Mouse (Mus musculus) intestine, postnatal 0 days (tissue): ENCODE results near the gene Zfp600. TPM values are rescaled to one million over a fixed set of nuclear protein-coding genes. Genes with fewer than 3 reads are reported as not detected.
A peak's percentile ranks its signal among the peaks of the same experiment; 100 is the strongest.
"Not testable (repeated sequence)": the region's sequence is repeated elsewhere in the genome, so short reads cannot be mapped to it uniquely, and the experiment has no call there.

Source experiments
- ATAC-seq: fragments of 200-750 bp; cut with Nextera tagmentation; 2 replicates; pipeline ENCODE4 v1.8.0; 2017; ENCODE audit warnings: mild to moderate bottlenecking, moderate TSS enrichment, moderate library complexity
- H3K27ac ChIP-seq: fragments of 300-500 bp; sonication (generic); 2 replicates; pipeline ENCODE4 v1.5.1; 2014; ENCODE audit warnings: mild to moderate bottlenecking, low read depth, low read length, moderate library complexity
- H3K27me3 ChIP-seq: fragments of 300-500 bp; sonication (generic); replicated peaks from 2 replicates; pipeline ENCODE4 v1.6.1; 2014; ENCODE audit warnings: low read length, mixed read lengths; ENCODE audit not compliant: control insufficient read depth, insufficient read depth
- H3K36me3 ChIP-seq: fragments of 300-500 bp; sonication (generic); 2 replicates; pipeline ENCODE4 v1.6.1; 2014; ENCODE audit warnings: mild to moderate bottlenecking, moderate library complexity; ENCODE audit not compliant: control insufficient read depth, insufficient read depth
- H3K4me1 ChIP-seq: fragments of 300-500 bp; sonication (generic); replicated peaks from 2 replicates; pipeline ENCODE4 v1.6.1; 2014; ENCODE audit warnings: antibody characterized with exemption, low read length, mixed read lengths; ENCODE audit not compliant: control insufficient read depth, insufficient read depth
- H3K4me2 ChIP-seq: fragments of 300-500 bp; sonication (generic); replicated peaks from 2 replicates; pipeline ENCODE4 v1.6.1; 2014; ENCODE audit warnings: low read depth, mild to moderate bottlenecking, moderate library complexity
- H3K4me3 ChIP-seq: fragments of 300-500 bp; sonication (generic); 2 replicates; pipeline ENCODE4 v1.5.1; 2014; ENCODE audit warnings: low read depth, low read length
- H3K9ac ChIP-seq: fragments of 300-500 bp; sonication (generic); 2 replicates; pipeline ENCODE4 v1.6.1; 2014; ENCODE audit warnings: mild to moderate bottlenecking, low read depth, low read length
- H3K9me3 ChIP-seq: fragments of 300-500 bp; sonication (generic); 2 replicates; pipeline ENCODE4 v1.6.1; 2016; ENCODE audit warnings: mixed run types; ENCODE audit not compliant: control insufficient read depth
- WGBS: fragments of 180-500 bp; shearing (Covaris S2); extraction: QIAGEN DNeasy Blood & Tissue Kit; methylation state at CpG from one replicate; pipeline ENCODE4 v1.1.7; 2014; 5-methylcytosine and 5-hydroxymethylcytosine counted together
- polyA plus RNA-seq: library from polyadenylated mRNA; unstranded; fragments of >200 nt; fragmentation: Nextera tagmentation; extraction: Ambion mirVana; gene quantifications from 2 replicates; pipeline ENCODE4 v1.2.1, GENCODE M21; 2015

Zfp600 gene
- polyA plus RNA-seq: not detected in 2 replicates

DNA sequence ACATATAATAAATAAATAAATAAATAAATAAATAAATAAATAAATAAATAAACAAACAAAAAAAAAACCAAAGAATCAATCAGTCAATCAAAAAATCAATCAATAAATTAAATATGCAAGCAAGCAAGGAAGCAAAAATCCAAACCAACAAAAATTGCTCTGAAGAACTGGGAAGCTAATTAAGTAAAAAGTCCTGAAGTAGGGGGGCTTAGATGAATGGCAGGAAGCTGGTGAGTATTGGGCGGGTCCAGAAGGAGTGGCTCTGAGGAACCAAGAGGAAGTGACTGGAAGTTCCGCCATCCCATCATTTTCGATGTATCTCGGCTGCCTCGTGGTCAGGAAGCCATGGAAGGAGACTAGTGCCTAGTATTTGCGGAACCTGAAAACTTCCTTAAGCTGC is at the start of gene Zfp600:
TSS of gene Zfp600 (plus strand) at position 301 of the 400 bp plus-strand sequence.
- not testable (repeated sequence) for H3K27me3 ChIP-seq, H3K4me3 ChIP-seq, ATAC-seq, H3K4me1 ChIP-seq, H3K9ac ChIP-seq, H3K27ac ChIP-seq, H3K4me2 ChIP-seq, H3K36me3 ChIP-seq, H3K9me3 ChIP-seq
- no CpG with 5 or more reads among the region's 6 CpGs for WGBS

DNA sequence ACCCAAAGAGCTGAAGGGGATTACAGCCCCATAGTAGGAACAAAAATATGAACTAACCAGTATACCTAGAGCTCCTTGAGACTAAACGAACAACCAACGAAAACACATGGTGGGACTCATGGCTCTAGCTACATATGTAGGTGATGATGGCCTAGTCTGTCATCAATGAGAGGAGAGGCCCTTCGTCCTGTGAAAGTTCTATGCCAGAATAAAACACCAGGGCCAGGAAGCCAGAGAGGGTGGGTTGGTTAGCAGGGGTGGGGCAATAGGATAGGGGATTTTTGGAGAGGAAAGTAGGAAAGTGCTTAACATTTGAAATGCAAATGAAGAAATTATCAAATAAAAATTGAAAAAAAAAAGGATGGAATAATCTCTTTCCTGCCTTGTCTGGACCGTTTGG is 6.3 kb downstream of the Zfp600 start:
- H3K27ac ChIP-seq, H3K4me2 ChIP-seq, H3K36me3 ChIP-seq, H3K27me3 ChIP-seq, H3K9me3 ChIP-seq, H3K4me1 ChIP-seq, H3K4me3 ChIP-seq, H3K9ac ChIP-seq, ATAC-seq: not testable (repeated sequence)
- 86% methylated on average over 2 of the region's 4 CpGs for WGBS

DNA sequence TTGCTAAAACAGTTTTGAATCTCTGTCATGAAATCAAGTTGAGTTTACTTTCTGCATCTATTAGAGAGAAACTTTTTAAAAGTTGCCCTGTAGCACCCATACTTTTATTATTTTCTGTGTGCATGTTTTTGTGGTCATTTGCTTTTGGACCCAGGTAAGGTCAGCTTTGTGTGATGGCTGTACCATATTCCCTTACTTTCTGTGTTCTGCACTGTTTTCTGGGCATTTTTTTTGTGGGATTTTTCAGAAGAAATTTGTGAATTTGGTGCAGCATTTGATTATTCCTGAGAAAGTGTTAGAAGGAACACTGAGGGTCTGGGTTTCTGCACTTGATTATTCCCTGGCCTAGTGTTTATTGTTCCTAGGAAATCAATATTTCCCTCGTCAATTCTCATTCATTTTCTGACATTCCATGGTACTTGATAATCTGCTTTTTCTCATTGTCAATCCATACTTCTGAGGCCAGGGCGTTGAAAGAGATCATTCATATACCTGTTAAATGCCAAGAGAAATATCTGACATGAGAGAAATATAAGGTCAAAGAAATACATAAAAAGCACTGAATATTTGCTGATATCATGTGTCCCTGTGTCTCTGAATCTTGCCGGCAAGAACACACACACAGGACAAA is 10.7 kb downstream of the Zfp600 start:
- ATAC-seq: peak; percentile 26; the same call in 1 of the 2 replicates
- H3K4me2 ChIP-seq, H3K9ac ChIP-seq, H3K4me1 ChIP-seq, H3K36me3 ChIP-seq, H3K4me3 ChIP-seq, H3K27ac ChIP-seq, H3K27me3 ChIP-seq: not testable (repeated sequence)
- peaks cover 11% of the 10 kb centered on the region for H3K9me3 ChIP-seq
- whole genome bisulfite sequencing: 77% methylated on average over 3 of the region's 3 CpGs

DNA sequence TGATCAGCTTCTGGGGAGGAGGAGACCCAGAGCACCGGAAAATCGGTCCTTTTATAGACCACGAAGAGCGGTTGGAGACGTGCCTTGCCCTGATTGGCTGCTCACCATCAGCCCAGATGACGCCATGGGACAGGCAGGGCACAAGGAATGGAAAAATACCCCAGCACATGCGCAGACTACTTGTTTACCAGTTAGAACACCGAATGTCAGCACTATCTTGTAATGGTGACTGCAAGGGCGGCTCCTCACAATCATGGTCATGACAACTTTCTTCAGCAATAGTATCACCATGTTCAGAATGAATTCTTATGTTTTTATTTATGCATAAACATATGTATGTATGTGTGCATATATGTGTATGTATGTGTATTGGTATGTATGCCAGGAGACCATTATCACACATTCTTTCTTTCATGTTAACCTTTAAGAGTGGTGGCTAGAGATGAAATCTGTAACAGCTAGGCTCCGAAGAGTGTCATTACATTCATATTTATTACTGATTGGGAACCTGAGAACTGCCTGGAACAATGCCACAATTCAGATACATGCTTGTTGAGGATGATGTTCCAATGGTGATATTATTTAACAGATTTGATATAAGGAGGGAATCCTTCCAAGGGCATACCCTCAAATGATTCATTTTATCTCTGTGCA is 11.4 kb downstream of the Zfp600 start:
- not testable (repeated sequence) for H3K36me3 ChIP-seq, H3K9ac ChIP-seq, H3K27me3 ChIP-seq, H3K4me3 ChIP-seq, H3K27ac ChIP-seq, H3K4me1 ChIP-seq, H3K4me2 ChIP-seq
- ATAC-seq: peak; percentile 50
- H3K9me3 ChIP-seq: peaks cover 11% of the 10 kb centered on the region
- WGBS: 80% methylated on average over 10 of the region's 10 CpGs

DNA sequence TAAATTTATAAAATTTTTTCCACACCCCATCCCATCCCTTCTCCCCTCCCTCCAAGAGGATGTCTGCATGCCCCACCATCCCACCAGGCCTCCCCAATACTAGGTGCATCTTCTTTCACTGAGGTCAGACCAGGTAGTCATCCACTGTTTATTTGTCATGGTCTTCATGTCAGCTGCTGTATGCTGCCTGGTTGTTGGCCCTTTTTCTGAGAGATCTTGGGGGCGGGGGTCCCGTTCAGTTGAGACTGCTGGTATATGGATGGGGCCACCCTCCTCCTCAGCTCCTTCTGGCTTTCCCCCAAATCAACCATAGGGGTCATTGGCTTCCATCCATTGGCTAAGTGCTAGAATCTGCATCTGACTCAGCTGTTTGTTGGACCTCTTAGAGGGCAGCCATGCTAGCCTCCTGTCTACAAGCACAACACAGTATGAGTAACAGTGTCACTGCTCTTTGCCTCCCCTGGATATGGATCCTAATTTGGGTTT is 12.1 kb downstream of the Zfp600 start:
- H3K27ac ChIP-seq, H3K9ac ChIP-seq, H3K4me3 ChIP-seq, H3K36me3 ChIP-seq, H3K27me3 ChIP-seq, H3K4me2 ChIP-seq, H3K4me1 ChIP-seq: not testable (repeated sequence)
- peak; percentile 53 for ATAC-seq
- peaks cover 17% of the 10 kb centered on the region for H3K9me3 ChIP-seq
- no CpG with 5 or more reads among the region's 2 CpGs for WGBS

DNA sequence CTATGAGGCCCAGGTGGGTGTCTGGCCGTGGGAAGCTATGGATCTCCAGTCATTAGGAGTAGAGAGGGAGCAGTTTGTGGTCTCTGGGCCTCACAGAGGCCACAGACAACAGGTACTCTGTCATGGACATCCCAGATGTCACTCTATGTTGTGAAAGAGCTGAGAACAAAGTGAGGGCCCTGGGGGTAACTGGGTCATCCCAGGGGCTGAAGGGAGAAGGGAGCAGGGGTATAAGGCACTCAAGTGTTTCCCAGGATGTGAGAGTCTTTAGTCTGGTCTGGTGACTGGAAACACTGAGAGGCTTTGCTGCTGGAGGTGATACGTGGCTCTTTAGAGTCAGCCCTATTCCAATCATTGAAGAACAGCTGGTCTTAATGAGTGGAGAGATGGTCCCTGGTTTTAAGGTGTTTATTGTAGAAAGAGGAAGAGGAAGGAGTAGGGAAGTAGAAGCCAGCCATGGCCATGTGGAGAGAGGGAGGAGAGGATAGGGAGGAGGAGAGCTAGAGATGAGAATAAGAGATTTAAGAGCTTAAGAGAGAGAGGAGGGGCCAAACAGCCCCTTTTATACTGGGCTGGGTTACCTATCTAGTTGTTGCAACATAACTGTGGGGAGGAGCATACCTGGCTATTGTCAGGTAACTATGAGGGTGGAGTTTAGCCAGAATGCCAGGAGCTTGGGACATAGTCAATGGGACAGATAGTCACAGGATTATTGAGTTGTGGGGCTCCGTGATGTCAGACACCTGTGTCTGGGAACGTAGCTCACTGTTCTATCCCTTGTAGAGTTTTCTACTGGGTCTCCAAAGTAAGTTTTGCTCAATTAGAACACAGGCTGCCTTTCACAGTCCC is 17.0 kb downstream of the Zfp600 start:
- WGBS: 52% methylated on average over 3 of the region's 4 CpGs
- H3K27ac ChIP-seq, H3K4me1 ChIP-seq, H3K4me3 ChIP-seq, H3K9ac ChIP-seq, H3K36me3 ChIP-seq, H3K27me3 ChIP-seq, H3K4me2 ChIP-seq: not testable (repeated sequence)
- peaks cover 10% of the 10 kb centered on the region for H3K9me3 ChIP-seq
- ATAC-seq: peak; percentile 54

DNA sequence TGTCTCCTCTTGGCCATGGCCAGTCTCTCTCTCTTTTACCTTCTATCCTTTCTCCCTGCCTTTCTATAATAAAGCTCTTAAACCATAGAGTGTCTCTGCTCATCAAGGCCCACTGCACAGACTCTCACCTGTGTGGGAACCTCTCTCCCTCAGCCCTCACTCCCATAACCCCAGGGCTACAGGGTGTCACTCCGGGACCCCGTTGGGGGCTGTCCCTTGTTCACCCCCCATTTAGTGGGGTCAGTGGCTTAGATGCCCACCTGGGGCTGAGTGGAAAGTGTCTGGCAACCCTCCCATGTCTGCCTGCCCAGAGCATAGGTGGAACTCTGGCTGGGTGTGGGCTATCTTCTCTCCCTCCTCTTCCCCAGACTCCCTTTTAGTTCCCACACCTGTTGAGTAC is 47.7 kb downstream of the Zfp600 start:
- H3K4me2 ChIP-seq, ATAC-seq, H3K4me3 ChIP-seq, H3K9ac ChIP-seq, H3K9me3 ChIP-seq, H3K27ac ChIP-seq, H3K4me1 ChIP-seq, H3K36me3 ChIP-seq, H3K27me3 ChIP-seq: not testable (repeated sequence)
- WGBS: 89% methylated on average over 2 of the region's 2 CpGs

DNA sequence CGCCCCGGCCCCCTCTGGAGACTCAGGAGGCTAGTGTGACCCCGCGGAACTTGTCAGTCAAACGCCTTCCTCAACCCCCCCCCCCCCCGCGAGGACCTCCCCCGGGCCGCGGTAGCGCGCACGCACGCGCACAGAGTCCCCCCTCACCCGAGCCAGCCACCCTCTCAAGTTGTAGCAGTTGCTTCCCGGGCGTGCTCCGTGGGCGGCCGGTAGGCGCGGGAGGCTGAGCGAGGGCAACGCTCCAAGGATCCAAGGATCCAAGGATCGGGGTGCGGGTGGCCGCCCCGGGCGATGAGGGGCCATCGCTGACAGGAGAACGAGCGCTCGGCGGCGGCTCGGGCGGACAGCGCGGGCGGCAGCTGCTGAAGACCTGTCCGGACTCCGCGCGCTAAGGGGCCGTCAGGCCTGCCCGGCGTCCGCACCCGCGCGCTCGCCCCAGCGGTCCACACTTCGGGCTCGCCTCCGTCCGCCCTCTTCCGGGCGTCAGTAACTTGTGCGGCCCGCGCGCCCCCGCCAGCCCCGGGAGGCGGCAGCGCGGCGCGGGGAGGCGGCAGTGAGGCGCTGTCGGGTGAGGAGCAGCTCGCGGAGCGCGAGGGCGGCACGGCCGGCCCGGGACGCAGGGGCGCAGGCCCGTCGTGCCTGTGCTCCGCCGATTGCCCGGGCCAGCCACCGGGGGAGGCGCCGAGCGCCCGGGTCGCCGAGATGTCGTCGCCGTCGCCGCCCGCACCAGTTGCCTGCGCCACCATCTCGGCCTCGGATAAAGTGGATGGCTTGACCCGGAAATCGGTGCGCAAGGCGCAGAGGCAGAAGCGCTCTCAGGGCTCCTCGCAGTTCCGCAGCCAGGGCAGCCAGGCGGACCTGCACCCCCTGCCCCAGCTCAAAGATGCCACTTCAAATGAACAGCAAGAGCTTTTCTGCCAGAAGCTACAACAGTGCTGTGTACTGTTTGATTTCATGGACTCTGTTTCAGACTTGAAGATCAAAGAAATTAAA is 82.9 kb downstream of the Zfp600 start:
- peak; percentile 69 for ATAC-seq
- not testable (repeated sequence) for H3K36me3 ChIP-seq, H3K4me3 ChIP-seq, H3K9ac ChIP-seq, H3K9me3 ChIP-seq, H3K27me3 ChIP-seq, H3K27ac ChIP-seq, H3K4me2 ChIP-seq, H3K4me1 ChIP-seq
- WGBS: 4% methylated on average over 18 of the region's 113 CpGs
